Mouse (Mus musculus) thymus, adult 2 months (tissue): Measurements from ENCODE around the gene Evl. TPM values are rescaled to one million over a fixed set of nuclear protein-coding genes. Genes with fewer than 3 reads are reported as not detected.

ENCODE experiments used
- DNase-seq: peaks from one replicate; pipeline ENCODE4 v3.0.0; 2021
- H3K27ac ChIP-seq: fragments of 200-500 bp; 2 replicates; pipeline ENCODE4 v1.5.1; 2012; ENCODE audit warnings: low read length, control low read depth; ENCODE audit not compliant: control insufficient read depth, insufficient read depth
- H3K27me3 ChIP-seq: fragments of 200-500 bp; 2 replicates; pipeline ENCODE4 v1.6.1; 2012; ENCODE audit warnings: mild to moderate bottlenecking, low read length, moderate library complexity, mixed read lengths; ENCODE audit not compliant: control insufficient read depth, insufficient read depth
- H3K36me3 ChIP-seq: fragments of 200-500 bp; 2 replicates; pipeline ENCODE4 v1.6.1; 2012; ENCODE audit warnings: mild to moderate bottlenecking, low read length, moderate library complexity; ENCODE audit not compliant: control insufficient read depth, insufficient read depth
- H3K4me1 ChIP-seq: fragments of 200-500 bp; replicated peaks from 2 replicates; pipeline ENCODE4 v1.6.1; 2012; ENCODE audit warnings: low read length; ENCODE audit not compliant: control insufficient read depth, insufficient read depth
- H3K4me3 ChIP-seq: fragments of 200-500 bp; 2 replicates; pipeline ENCODE4 v1.5.1; 2012; ENCODE audit warnings: mild to moderate bottlenecking, low read length, control low read depth, moderate library complexity; ENCODE audit not compliant: control insufficient read depth, insufficient read depth
- CTCF ChIP-seq: fragments of 200-500 bp; IDR thresholded peaks from 2 replicates; pipeline ENCODE4 v1.5.1; 2012; ENCODE audit warnings: mild to moderate bottlenecking, control low read depth, low read length, moderate library complexity, borderline replicate concordance; ENCODE audit not compliant: control insufficient read depth, poor library complexity, insufficient read depth; ENCODE audit errors: extremely low read depth
- POLR2A ChIP-seq: fragments of 200-500 bp; IDR thresholded peaks from 2 replicates; pipeline ENCODE4 v1.6.1; 2012; ENCODE audit warnings: mild to moderate bottlenecking, low read length, control low read depth, moderate library complexity; ENCODE audit not compliant: control insufficient read depth, poor library complexity, insufficient read depth; ENCODE audit errors: extremely low read depth
- WGBS: fragments of 180-500 bp; shearing (Covaris S2); methylation state at CpG from one replicate; pipeline ENCODE4 v1.1.7; 2018; 5-methylcytosine and 5-hydroxymethylcytosine counted together
- polyA plus RNA-seq: library from polyadenylated mRNA; depleted of rRNA; stranded (reverse); fragments of >200 nt; gene quantifications from 2 replicates; pipeline ENCODE4 v1.2.3, GENCODE M21; 2012

Evl gene
- polyA plus RNA-seq, 1 experiment: 172 TPM

DNA sequence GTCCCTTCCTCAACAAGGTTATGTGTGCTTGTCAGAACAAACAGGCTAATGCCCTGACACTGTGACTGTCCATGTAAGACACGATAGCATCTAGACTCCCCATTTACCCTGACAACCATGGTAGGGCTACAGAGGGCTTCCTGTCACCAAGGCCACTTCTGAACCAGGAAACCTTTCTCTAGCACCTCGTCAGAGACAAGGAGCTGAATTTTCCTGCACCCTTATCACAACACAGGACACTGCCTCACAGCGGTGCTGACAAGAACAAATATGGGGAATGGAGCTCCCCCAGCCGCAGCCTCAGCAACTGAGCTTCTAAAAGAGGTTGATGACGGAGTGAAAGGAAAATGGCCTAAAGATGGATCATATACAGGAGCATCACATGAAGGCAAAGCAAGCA, 82.9 kb downstream of the Evl start:
- no peak for DNase-seq
- no peak for TF ChIP-seq POLR2A
- no peak for TF ChIP-seq CTCF
- H3K4me1 ChIP-seq: peaks cover 38% of the 10 kb centered on the region
- no peak overlapping the region for H3K27ac ChIP-seq
- H3K4me3 ChIP-seq: peak overlapping the region; percentile 5; the same call in 1 of the 2 replicates
- WGBS: 78% methylated on average over 5 of the region's 5 CpGs
- no peaks in the 10 kb centered on the region for H3K27me3 ChIP-seq
- no peaks in the 10 kb centered on the region for H3K36me3 ChIP-seq

DNA sequence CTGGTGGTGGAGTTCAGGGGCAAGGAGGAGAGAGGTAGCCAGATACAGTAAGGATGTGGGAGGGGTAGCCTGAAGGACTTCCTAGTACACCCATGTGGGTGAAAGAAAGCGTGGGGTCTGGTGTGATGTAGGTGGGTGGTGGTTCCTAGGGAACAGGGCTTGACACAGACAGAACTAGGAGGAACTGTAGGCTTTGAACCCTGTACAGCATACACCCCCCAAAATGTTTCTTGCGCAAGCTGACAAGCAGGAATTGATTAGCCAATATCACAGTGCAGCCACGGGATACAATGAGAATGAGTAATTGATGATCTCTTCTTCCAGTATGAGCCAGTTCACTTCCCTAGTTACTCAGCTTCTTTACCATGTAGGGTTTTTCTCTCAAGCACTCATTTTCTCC, 84.6 kb downstream of the Evl start:
- no peak for TF ChIP-seq POLR2A
- no peak for TF ChIP-seq CTCF
- Histone ChIP-seq H3K4me1 (peaks cover 32% of the 10 kb centered on the region), H3K27ac (no peak overlapping the region), H3K4me3 (no peak overlapping the region), H3K36me3 (no peaks in the 10 kb centered on the region), H3K27me3 (no peaks in the 10 kb centered on the region)
- no peak for DNase-seq
- WGBS: 92% methylated on average over 3 of the region's 3 CpGs

DNA sequence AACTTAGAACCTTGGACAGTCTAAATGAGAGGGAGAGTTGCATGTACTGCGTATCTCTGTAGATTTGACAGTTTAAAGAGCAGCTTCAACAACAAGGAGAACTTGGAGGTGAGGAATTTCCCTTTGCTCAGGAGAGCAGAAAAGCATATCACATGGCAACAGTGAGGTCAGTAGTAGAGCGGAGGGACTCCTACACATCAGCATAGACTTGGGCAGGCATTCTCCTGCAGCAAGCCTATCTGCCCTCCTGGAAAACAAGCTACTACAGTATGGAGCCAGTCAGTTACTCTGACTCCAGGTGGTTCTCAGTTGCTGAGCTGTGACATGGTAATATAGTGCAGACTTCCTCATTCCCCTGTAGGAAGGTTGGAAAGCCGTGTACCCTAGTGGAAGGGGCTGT, 87.5 kb downstream of the Evl start:
- H3K27me3 ChIP-seq: no peaks in the 10 kb centered on the region
- no peak overlapping the region for H3K4me3 ChIP-seq
- H3K4me1 ChIP-seq: peaks cover 27% of the 10 kb centered on the region
- no peak overlapping the region for H3K27ac ChIP-seq
- DNase-seq: no peak
- WGBS: 84% methylated on average over 3 of the region's 3 CpGs
- H3K36me3 ChIP-seq: no peaks in the 10 kb centered on the region
- TF ChIP-seq CTCF (no peak), POLR2A (no peak)

DNA sequence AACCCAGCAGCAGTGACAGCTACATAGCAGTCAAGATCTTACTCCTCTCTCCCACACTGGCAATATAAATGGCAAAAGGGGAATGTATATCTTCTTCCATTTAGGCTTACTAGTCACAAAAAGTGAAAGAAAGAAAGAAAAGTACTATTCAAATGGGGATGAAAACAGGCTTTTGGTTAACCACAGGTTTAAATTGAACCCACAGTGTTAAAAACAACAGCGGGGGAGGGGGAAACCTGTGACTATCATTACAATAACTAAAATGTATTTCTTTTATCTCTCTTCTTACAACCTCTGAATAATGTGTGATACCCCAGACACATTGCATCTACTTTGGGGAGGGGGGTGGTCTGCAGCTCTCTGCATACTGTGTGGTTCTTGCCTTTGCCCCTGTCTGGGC, 91.7 kb downstream of the Evl start:
- Histone ChIP-seq H3K4me3 (no peak overlapping the region), H3K36me3 (peaks cover 12% of the 10 kb centered on the region), H3K27me3 (no peaks in the 10 kb centered on the region), H3K27ac (peak overlapping the region; percentile 49), H3K4me1 (peaks cover 31% of the 10 kb centered on the region)
- no peak for DNase-seq
- TF ChIP-seq CTCF: no peak
- no peak for TF ChIP-seq POLR2A
- WGBS: 0% methylated on average over 1 of the region's 1 CpGs

DNA sequence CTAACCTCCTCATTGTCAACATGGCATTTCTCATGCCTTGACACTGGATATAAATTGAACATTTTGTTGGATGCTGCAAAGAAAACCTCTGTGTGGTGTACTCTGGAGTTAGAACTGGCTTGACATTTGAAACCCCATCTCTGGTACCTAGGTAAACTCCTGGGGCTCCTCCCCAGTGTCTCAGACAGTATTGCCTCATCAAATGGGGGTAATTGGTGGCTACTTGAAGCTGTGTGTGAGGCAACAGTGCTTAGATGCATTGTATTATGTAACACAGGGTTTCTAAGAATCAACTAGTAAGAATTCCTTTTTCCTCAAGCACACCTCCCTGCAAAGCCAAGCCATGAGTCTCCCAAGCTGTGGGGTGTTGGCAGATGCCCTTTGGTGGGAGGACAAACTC, 93.3 kb downstream of the Evl start:
- no peak for TF ChIP-seq CTCF
- TF ChIP-seq POLR2A: no peak
- Histone ChIP-seq H3K27ac (no peak overlapping the region), H3K27me3 (no peaks in the 10 kb centered on the region), H3K36me3 (peaks cover 15% of the 10 kb centered on the region), H3K4me3 (no peak overlapping the region), H3K4me1 (peaks cover 31% of the 10 kb centered on the region)
- DNase-seq: no peak

DNA sequence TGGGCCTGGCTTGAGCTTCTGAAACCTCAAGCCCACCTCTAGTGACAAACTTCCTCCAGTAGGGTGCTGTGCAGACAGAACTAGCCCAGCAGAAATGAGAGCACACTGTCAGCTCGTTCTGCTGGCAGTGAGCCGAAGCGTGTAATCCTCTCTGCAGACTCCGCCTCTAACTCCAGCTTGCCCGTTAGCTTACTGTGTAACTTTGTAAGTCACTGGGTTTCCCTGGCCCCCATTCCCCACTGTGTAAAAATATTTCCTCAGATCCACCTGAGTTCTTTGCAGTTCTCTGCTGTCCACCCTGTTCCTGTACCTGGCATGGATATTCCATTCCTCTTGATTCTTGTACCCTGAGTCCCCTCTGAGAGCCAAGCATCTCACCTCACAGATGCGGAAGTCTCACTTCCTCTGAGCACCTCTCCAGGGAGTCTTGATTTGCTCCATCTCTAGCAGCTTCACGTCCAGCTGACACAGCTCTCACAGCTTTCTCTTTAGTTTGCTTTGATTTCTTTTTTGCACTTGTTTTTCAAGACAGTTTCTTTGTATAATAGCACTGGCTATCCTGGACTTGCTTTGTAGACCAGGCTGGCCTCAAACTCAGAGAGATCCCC, 96.6 kb downstream of the Evl start:
- TF ChIP-seq CTCF: no peak
- TF ChIP-seq POLR2A: no peak
- H3K27me3 ChIP-seq: no peaks in the 10 kb centered on the region
- no peak overlapping the region for H3K27ac ChIP-seq
- H3K4me1 ChIP-seq: peaks cover 40% of the 10 kb centered on the region
- DNase-seq: no peak
- no peak overlapping the region for H3K4me3 ChIP-seq
- peaks cover 15% of the 10 kb centered on the region for H3K36me3 ChIP-seq
- 82% methylated on average over 7 of the region's 7 CpGs for WGBS
